Mouse (Mus musculus): Measurements from ENCODE around the gene Cyp39a1.

The Cyp39a1 gene

DNA sequence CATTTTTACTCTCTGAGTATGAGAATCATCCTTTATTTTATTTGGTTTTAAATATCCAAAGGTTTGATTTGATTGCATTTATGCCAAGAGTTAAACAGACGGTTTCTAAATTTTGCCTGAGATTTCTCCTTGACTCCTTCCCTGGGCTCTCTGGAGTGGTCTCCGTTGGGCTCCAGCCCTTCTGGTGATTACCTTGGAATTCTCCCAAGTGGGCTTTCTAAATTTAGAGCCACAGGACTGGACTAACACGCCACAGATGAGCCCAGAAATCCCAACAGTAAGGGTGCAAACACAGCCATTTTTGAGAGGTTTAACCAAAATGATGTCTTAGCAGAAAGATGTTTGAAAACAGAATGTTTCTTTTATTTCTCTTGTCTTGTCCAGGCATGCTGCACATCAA is 47.0 kb downstream of the Cyp39a1 start:
- no peak for TF ChIP-seq GATA4 (IDR thresholded peaks at IDR 0.05; ENCODE audit: insufficient replicate concordance, low read length)

DNA sequence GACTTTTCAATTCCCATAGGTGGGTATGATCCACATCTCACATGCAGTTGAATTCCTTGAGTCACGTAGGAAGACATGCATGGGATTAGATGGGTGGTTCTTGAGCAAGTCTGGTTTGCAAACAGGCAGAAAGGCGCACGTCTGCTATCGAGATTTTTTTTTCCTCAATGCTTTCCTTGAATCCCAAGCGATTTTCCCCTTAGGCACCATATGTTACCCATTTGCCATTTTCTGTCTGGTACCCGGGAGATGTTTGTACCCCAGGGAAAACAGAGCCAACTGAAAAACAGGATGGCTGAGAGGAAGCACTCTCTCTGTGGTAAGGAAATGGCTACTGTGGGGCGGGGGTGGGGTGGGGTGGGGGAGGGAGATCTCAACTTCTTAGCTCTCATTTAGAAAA is 49.4 kb downstream of the Cyp39a1 start:
- TF ChIP-seq GATA4 (IDR thresholded peaks at IDR 0.05; ENCODE audit: insufficient replicate concordance, low read length): no peak

DNA sequence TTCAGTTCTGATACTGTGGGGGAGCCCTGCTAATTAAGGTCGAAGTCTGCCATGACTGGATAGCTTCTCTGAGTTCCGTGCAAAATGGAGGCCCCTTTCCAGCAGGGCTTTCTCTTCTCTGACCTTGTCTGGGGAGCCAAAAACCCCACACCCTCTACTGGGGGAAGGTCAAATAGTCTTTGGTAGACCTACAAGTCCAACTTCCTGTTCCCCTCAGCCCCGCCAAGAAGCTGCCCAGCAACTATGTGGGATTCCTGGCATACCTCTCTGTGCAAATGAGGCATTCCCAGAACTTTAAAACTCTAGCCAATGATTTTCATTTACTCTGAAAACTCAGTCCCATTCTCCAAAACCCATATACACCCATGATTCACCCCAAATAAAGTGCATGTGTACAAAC is 52.2 kb downstream of the Cyp39a1 start:
- TF ChIP-seq GATA4 (IDR thresholded peaks at IDR 0.05; ENCODE audit: insufficient replicate concordance, low read length): no peak

DNA sequence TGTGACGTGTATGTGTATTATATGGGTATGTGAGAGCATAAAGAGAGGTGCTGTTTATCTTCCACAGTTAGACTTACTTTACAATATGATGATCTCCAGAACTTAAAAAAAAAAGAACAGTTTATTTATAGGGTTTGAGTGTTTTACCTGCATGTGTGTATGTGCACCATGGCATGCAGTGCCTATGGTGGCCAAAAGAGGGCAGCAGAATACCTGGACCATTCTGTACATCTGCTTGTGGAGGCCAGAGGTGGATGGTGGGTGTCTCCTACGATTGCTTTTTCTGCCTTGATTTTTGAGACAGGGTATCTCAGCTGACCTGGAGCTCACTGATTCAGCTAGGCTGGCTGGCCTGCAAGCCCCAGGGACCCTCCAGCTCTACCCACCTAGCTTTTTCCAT is 57.3 kb downstream of the Cyp39a1 start:
- TF ChIP-seq GATA4 (IDR thresholded peaks at IDR 0.05; ENCODE audit: insufficient replicate concordance, low read length): no peak

DNA sequence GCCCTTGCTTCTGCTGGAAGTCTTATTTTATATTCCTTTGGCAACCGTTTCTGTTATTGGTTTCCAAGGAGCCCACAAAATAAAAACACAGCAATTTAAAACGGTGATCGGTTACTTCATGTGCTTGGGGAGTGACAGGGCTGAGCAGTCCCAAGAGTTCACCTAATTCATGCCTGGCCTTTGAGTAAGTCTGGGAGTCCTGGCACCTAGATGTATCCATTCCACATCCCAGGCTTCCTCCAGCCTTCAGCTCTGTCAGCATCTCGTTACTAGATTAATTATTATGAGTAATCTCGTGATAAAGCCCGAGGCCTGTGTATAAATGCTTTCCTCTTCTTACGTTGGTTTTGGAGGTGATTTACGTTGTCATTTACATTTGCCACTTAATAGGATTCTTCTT is 64.1 kb downstream of the Cyp39a1 start:
- TF ChIP-seq GATA4 (IDR thresholded peaks at IDR 0.05; ENCODE audit: insufficient replicate concordance, low read length): no peak

DNA sequence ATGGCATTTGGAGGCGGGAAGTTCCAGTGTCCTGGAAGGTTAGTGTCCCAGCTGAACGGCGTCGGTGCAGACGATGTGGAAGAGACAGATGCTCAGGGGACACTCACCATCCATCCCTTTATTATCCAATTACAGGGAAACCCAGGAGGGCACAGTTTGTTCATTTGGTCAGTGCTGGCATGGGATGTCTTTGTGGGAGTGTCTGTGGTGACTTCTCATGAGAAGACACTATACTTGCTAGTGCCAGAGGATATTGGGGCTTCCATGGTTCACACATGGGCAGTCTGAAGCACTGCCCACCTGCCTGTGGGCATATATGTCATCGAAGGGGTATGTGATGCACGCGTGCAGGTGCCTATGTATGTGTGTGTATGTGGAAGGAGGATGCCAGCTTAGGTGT is 64.8 kb downstream of the Cyp39a1 start:
- no peak for TF ChIP-seq GATA4 (IDR thresholded peaks at IDR 0.05; ENCODE audit: insufficient replicate concordance, low read length)

DNA sequence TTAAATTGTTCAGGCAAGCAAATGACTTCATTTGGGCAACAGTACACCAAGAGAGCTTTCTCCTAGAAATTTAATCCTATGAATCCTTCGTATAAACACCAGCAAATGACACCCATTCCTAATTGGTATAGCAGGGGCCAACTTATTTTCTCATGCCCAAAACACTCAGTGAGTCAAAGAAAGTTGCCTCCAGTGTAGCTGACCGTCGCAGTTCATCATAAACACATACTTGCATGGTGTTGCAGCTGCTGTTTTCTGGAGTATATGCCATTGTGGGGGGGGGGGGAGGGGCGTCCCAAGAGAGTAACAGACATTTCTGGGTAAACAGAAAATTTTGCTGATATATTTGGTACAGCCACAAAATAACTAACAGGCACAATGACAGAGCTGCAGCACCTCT is 67.0 kb downstream of the Cyp39a1 start:
- TF ChIP-seq GATA4 (IDR thresholded peaks at IDR 0.05; ENCODE audit: insufficient replicate concordance, low read length): no peak

DNA sequence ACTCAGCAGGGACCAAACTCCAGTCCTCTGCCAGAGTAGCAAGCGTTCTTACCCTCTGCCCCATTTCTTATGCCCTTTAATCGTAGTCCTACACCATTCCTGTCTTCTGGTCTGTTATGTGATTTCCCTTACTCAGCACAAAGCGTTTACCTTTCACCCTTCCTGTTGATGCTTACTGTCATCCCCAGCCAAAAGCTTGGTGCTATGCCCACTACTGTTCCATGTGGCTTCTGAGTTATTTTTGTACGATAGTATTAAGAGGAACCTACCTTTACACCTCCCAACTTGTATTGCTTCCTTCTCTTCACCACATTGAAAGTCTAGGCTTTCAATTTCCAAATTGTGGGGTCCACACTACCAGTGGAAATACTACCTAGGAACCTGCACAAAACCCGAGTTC is 76.7 kb downstream of the Cyp39a1 start:
- no peak for TF ChIP-seq GATA4 (IDR thresholded peaks at IDR 0.05; ENCODE audit: insufficient replicate concordance, low read length)

DNA sequence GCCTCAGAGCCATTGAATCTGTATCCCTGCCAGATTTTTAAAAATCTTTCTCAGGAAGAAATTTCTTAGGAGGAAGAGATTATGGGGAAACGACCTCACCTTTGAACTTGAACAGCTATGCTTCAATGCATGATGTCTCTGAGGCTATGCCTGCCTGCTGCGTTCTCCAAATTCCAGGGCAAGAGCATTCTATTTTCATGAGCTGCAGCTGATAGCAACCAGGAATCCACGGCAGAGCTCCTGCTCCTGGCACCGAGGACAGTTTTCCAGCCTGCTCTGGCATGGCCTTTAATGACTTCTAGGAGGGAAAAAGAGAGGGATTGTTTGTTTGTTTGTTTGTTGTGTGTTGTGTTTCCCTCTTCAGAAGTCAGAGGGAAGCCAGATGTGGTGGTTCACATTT is 77.2 kb downstream of the Cyp39a1 start:
- no peak for TF ChIP-seq GATA4 (IDR thresholded peaks at IDR 0.05; ENCODE audit: insufficient replicate concordance, low read length)

DNA sequence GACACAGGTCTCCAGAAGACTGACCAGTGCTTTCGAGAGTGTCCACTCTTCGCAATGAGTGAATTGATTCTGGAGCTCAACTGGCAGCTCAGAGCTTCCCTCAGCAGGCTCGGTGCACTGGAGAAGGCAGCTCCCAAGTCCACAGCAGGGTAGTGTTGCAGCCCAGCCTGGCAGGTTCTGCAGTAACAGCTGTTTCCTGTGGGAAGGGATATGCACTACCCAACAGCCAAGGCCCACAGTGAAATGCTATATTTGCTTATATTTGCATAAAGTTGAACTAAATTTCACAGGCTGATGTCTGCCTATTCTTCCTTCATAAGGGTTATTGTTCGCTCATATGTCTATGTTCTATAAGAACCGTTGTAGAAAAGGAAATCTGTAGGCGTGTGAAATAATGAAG is 83.9 kb downstream of the Cyp39a1 start:
- no peak for TF ChIP-seq GATA4 (IDR thresholded peaks at IDR 0.05; ENCODE audit: insufficient replicate concordance, low read length)

DNA sequence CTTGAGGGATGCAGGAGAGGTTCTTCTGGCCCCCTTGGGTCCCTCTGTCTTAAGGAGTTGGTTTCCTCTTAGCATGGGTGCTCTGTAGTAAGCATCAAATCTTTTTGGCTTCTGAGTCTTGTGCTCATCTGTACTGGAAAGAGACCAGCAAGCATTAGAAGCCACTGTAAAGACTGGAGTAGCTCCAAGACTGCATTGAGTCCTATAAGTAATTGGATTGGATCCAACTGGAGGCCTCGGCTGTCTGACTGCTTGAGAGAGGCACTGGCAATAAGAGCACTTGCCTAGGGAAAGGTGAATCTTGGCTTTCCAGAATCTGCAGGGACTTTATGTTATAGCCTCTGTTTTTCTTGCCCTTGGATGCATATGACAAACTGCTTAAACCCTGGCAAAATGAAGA is 85.6 kb downstream of the Cyp39a1 start:
- no peak for TF ChIP-seq GATA4 (IDR thresholded peaks at IDR 0.05; ENCODE audit: insufficient replicate concordance, low read length)

DNA sequence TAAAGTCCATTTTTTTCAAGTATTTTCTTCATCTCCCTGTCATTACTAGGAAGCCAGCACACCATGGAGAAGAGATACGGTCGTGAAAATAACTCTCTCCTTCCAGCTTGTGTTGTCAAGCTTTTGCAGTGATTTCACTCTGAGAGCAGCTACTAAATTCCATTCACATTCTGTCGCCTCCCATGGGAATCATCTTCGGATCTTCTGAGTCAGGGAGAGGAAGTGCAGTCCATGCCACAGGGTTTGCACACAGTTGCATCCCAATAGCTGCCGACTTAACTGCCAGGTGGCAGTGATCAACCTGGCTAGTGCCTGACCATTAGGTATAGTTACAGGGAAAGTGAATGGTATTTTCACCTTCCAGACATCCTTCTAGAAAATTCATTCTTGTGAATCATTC is 87.5 kb downstream of the Cyp39a1 start:
- TF ChIP-seq GATA4 (IDR thresholded peaks at IDR 0.05; ENCODE audit: insufficient replicate concordance, low read length): no peak

DNA sequence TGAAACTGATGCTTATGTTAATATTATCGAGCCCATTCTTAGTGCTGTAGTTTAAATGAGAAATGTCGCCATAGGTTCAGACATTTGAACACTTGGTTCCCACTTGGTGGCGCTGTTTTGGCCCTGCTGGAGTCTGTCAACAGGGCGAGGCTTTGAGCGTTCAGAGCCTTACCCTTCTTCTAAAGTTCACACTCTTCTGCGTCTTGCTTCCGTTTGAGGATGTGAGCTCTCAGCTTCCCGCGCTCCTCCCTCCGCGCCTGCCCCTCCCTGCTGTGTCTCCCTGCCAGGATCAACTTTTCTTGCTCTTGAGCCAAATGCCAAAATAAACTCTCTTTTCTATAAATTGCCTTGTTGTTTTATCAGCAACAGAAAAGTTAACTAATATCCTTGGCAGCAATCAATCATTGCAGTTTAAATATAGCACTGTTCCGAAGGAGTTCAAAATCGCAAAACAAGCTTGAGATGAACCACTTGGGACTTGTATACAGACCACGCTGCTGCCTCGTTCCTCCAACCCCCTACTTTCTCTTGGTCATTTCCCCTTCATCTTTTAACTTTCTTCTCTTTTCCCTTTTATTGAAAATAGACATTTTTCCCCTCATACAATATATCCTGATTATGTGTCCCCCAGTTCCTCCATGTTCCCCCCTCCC is 91.5 kb downstream of the Cyp39a1 start:
- no peak for TF ChIP-seq GATA4 (IDR thresholded peaks at IDR 0.05; ENCODE audit: insufficient replicate concordance, low read length)

DNA sequence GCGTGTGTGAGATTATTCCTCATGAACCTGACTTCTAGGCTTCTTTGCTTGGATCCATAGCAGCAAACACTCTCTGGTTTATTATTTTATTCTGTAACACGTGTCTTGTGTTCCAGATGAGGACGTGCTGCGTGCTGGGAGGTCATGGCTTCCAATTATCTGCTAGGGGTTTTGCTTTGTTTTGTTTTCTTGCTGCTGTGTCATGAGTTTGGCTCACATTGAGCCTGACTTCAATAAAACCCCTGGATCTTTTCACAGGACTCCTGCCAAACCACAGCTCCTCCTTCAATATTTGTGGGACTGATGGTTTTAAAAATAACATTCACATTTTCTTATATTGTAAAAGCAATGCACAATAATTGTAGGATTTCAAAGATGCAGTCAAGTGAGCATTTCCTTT is 117.3 kb downstream of the Cyp39a1 start:
- no peak for TF ChIP-seq GATA4 (IDR thresholded peaks at IDR 0.05; ENCODE audit: insufficient replicate concordance, low read length)

DNA sequence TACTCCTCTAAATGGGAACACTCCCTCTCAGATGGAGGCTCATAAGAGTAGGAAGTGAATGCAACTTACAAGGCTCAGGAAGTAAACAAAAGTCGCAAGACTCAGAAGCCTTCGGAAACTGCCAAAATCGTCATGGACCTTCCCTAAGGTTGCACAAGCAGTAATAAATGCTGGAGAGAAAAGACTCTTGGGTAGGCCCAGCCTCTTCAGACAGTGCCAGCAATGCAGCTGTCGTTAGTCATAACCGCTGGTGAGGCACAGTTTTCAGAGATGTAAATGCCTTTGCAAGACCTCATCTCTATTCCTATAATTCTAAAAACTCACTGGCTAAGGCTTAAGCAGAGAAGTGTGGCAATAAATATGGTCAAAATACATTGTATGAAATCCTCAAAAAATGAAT is 121.0 kb downstream of the Cyp39a1 start:
- no peak for TF ChIP-seq GATA4 (IDR thresholded peaks at IDR 0.05; ENCODE audit: insufficient replicate concordance, low read length)

DNA sequence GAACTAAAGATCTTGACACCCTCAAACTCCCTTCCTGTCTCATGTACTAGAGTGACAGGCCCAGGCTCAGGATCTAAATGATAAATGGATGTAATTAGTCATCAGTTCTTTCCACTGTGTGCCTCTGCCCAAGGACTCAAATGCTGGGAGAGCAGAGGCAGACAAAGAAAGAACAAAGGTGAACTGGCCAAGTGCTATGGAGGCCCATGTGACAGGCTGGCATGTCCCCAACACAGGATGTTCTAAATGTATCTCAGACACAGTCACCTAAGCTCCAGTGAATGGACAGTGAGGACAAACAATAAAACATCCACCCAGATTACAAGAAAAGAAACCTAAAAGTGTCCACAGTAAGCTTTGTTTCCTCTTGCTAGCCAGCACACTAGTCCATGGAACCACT is 122.2 kb downstream of the Cyp39a1 start:
- no peak for TF ChIP-seq GATA4 (IDR thresholded peaks at IDR 0.05; ENCODE audit: insufficient replicate concordance, low read length)

DNA sequence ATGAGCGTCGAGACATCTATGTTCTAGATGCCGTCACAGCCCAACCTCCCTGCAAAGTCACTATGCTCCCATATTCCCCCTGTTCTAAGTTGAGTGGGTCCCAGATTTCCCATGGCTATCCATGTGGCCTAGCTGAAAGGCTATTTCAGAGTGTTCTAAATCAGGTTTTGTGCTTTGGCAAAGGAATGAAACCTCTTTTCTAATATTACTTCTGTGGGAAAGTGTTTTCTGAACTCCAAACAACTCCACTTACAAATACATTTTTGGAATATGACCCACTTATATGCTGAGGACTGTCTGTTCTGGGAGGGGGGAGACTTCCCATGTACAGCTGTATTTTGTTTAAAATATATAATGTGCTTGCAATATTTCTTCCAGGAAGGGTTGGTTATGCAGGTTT is 124.5 kb downstream of the Cyp39a1 start:
- no peak for TF ChIP-seq GATA4 (IDR thresholded peaks at IDR 0.05; ENCODE audit: insufficient replicate concordance, low read length)

All from liver, adult (tissue).